Mouse (Mus musculus) common myeloid progenitor, adult 5-6 weeks (primary cell): ENCODE measurements at regions not wholly inside any gene's neighbourhood (a gene's known extent, or its start where the extent isn't known, plus 50 kb on each side); places are given as distances from the start of the nearest gene placed in this dataset.

Experiments
- ATAC-seq: replicated peaks from 2 replicates; pipeline ENCODE4 v1.8.0; 2016; ENCODE audit warnings: low read depth, mild to moderate bottlenecking, moderate TSS enrichment, inconsistent platforms; ENCODE audit not compliant: poor library complexity, severe bottlenecking

GRCm38 (mm10) chr9:23123452-23123851, 99.4 kb upstream of the Bmper start:
- ATAC-seq = peak; percentile 63

DNA sequence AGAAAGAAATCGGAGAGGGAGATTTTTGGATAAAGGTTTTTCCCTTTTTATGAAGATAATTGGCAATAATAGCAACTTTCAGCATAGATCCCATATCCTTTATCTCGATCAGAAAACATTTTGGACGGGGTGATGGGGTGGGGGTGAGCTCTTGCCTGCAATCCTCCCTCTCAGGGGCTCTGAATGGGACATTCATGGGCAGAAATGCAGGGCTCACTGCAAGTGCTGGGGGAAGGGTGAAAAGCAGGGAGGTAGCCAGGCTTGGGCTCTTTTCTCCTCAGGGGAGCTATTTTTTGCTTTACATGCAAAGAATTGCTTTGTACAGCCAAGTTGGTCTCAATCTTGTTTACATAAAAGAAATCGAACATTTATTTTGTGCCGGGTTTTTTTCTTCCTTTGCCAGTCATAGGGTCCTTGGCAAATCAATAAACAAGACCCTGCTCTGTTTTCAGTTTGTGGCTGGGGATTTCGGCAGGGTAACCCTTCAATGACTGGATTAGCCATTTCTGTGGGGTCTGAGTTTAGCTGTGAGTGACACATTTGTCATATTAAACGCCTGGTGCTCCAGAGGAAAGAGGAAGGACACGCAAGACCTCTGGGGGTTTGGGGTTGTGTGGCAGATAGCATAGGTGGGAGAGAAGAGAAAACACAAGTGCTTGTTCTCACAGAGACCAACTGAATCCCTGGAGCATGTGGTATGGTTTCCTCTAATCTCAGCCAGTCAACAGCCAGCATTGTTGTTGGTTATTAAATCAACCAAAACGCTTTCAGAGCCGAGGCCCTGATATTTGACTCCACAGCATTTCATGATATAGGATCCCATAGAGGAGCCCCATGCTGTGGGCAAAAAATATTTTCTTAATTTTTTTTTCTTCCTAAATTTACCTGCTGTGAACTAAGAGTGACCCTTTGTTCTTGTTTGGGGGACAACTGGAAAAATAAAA, 96.8 kb upstream of the Bmper start:
- ATAC-seq = 0 out of 2 replicates have a peak, but pooled peaks have one; percentile 53

GRCm38 (mm10) chr9:23127338-23128017, 95.4 kb upstream of the Bmper start:
- no peak for ATAC-seq

DNA sequence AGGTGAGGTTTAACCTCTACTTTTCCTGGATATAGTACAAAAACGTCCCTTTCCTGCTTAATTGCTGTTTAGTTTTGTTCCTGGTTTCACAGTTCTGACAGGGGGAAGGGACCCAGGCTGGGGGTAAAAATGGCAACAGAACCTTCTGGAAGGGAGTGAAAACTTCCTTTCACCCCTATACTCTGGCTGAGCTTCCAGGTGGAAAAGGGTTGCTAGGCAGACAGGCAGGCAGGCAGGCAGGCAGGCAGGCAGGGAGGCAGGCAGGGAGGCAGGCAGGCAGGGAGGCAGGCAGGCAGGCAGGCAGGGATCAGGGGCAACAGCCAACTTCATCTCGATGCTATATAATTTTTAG, 94.9 kb upstream of the Bmper start:
- no peak for ATAC-seq

GRCm38 (mm10) chr9:23134006-23134405, 88.9 kb upstream of the Bmper start:
- ATAC-seq = no peak

DNA sequence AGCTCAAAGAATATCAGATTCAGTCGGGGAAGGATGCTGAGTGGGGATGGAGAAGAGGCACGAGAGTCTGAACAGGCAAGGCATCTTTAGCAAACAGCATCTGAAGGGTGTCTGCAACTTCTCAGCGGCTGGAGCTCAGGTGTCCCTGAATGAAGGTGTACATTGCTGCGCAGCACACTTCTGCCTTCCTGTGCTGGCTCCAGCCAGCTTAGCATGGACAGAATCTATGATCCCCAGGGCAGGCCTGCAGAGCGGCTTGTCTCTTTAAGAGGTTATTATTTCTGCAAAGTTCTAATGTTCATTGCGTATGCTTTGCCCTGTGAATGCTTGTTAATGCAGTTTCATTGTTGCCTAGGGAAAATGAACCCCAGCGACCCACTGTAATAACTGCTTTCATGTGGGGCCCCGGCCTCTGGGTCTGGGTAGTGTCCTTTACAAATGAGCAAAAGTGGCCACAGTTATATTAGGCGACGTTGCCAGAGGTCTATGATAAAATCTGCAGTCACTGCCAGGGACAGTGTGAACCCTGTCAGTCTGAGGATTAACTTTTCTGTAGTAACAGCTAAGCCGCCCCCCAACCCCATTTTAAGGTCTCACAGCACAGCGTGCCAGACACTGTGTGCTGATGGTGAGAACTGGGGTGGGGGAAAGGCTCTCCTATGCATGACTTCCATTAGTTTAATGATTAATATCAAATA, 88.3 kb upstream of the Bmper start:
- no peak for ATAC-seq

DNA sequence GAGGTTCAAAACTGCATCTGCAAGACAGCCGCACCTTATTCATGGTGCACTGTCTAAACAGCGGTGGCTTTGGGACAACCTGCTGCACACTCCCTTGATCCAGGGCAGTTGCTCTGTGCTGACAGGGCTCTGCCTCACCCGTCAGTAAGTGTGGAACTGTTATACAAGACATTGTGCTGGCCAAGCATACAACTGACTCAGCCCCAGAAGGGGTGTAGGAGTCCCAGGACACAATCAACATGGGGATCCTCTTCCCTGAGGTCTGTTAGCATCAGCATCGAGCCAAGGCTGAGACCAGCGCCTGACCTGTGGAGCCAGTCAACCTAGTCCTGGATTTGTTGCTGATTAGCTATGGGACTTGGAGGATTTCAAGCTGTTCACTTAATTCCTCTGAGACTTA, 86.4 kb upstream of the Bmper start:
- no peak for ATAC-seq

- no peak for ATAC-seq
Observed at GRCm38 (mm10) chr9:23137682-23138210, 85.1 kb upstream of the Bmper start.

GRCm38 (mm10) chr9:23139580-23140162, 83.2 kb upstream of the Bmper start:
- no peak for ATAC-seq

GRCm38 (mm10) chr9:23144281-23144680, 78.6 kb upstream of the Bmper start:
- ATAC-seq = no peak

DNA sequence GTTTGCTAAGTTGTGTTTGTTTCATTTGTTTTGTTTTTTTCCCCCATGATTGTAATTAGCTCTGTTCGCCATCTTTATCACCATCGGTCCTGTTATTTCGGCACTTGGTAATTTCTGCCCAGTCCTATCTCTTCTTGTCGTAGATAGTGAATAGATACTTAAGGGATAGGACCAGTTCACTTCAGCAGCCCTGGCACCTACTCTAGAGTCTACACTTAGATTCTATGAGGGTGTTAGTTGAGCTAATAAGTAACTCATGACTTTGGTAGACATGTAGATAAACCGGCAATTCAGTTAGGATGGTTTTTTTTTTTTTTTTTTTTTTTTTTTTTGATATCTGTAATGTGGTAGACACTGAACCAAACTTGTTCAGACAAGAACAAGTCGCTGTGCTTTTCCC, 72.5 kb upstream of the Bmper start:
- no peak for ATAC-seq

GRCm38 (mm10) chr9:23150874-23151273, 72.0 kb upstream of the Bmper start:
- ATAC-seq = no peak

GRCm38 (mm10) chr9:23151953-23152490, 70.9 kb upstream of the Bmper start:
- ATAC-seq = no peak

GRCm38 (mm10) chr9:23156820-23157570, 65.9 kb upstream of the Bmper start:
- ATAC-seq = no peak

DNA sequence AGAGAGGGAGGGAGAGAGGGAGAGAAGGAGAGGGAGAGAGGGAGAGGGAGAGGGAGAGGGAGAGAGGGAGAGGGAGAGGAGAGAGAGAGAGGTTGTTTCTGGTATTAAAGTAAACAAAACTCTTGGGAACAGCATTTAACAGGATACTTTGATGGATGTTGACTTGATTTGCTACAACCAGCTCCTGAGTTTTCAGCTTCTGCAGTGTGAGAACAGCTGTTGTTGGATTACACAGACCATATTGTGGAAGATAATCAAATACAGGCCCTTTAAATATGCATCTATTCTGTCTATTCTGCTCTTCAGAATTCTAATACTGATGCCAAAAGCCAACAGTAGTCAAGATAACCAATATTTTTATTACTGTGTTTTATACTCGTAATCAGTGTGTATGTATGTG, 64.4 kb upstream of the Bmper start:
- ATAC-seq = no peak

DNA sequence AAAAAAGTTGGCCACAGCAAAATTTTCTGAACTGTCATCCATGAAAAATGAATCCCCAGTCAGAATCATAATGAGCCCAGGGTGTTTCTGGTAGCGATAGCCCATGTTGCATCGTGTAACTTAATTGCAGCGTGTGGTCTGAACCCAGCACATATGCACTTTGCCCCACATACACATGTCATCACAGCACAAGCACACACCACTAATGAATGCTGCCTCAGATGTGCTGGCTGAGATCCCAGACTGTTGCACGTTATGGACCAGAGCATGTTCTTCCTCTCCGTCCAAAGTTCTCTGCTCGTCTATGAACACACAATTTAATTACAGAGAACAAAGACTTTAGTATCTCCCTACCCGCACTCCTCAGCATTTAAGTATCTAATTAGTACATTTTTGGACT, 61.5 kb upstream of the Bmper start:
- ATAC-seq = no peak

GRCm38 (mm10) chr9:23167056-23167591, 55.8 kb upstream of the Bmper start:
- ATAC-seq = no peak

GRCm38 (mm10) chr9:23167716-23168115, 55.2 kb upstream of the Bmper start:
- ATAC-seq = no peak

- ATAC-seq = peak; percentile 56; the same call in 1 of the 2 replicates
Observed at GRCm38 (mm10) chr9:23168149-23168548, 54.7 kb upstream of the Bmper start.
